Mouse (Mus musculus): ENCODE results near the gene Tbc1d22a.

Gene Tbc1d22a

GRCm38 (mm10) chr15:86444271-86444670 is 230.0 kb downstream of the Tbc1d22a start:
- DNase-seq (ENCODE audit: low read depth, low spot score), result no peak

GRCm38 (mm10) chr15:86446064-86446463 is 231.8 kb downstream of the Tbc1d22a start:
- DNase-seq (ENCODE audit: low read depth, low spot score), result no peak

GRCm38 (mm10) chr15:86447251-86447650 is 233.0 kb downstream of the Tbc1d22a start:
- DNase-seq (ENCODE audit: low read depth, low spot score), result no peak

- no peak for DNase-seq (ENCODE audit: low read depth, low spot score)
Measured at GRCm38 (mm10) chr15:86449236-86449635, 235.0 kb downstream of the Tbc1d22a start.

GRCm38 (mm10) chr15:86449794-86450193 is 235.5 kb downstream of the Tbc1d22a start:
- DNase-seq (ENCODE audit: low read depth, low spot score), result no peak

GRCm38 (mm10) chr15:86459413-86459812 is 245.2 kb downstream of the Tbc1d22a start:
- no peak for DNase-seq (ENCODE audit: low read depth, low spot score)

GRCm38 (mm10) chr15:86462636-86463035 is 248.4 kb downstream of the Tbc1d22a start:
- DNase-seq (ENCODE audit: low read depth, low spot score), result no peak

GRCm38 (mm10) chr15:86468082-86468481 is 253.8 kb downstream of the Tbc1d22a start:
- DNase-seq (ENCODE audit: low read depth, low spot score), result no peak

GRCm38 (mm10) chr15:86471136-86471535 is 256.9 kb downstream of the Tbc1d22a start:
- no peak for DNase-seq (ENCODE audit: low read depth, low spot score)

- DNase-seq (ENCODE audit: low read depth, low spot score), result no peak
Measured at GRCm38 (mm10) chr15:86473473-86473872, 259.2 kb downstream of the Tbc1d22a start.

GRCm38 (mm10) chr15:86474951-86475350 is 260.7 kb downstream of the Tbc1d22a start:
- DNase-seq (ENCODE audit: low read depth, low spot score), result peak; percentile 33

- no peak for DNase-seq (ENCODE audit: low read depth, low spot score)
Measured at GRCm38 (mm10) chr15:86476483-86476882, 262.2 kb downstream of the Tbc1d22a start.

- DNase-seq (ENCODE audit: low read depth, low spot score), result no peak
Measured at GRCm38 (mm10) chr15:86477032-86477431, 262.8 kb downstream of the Tbc1d22a start.

- DNase-seq (ENCODE audit: low read depth, low spot score), result no peak
Measured at GRCm38 (mm10) chr15:86477471-86477992, 263.3 kb downstream of the Tbc1d22a start.

- peak; percentile 61 for DNase-seq (ENCODE audit: low read depth, low spot score)
Measured at GRCm38 (mm10) chr15:86478685-86479502, 264.6 kb downstream of the Tbc1d22a start.

GRCm38 (mm10) chr15:86482362-86482761 is 268.1 kb downstream of the Tbc1d22a start:
- DNase-seq (ENCODE audit: low read depth, low spot score), result no peak

GRCm38 (mm10) chr15:86485815-86486214 is 271.6 kb downstream of the Tbc1d22a start:
- DNase-seq (ENCODE audit: low read depth, low spot score), result no peak

GRCm38 (mm10) chr15:86487359-86487758 is 273.1 kb downstream of the Tbc1d22a start:
- DNase-seq (ENCODE audit: low read depth, low spot score), result no peak

GRCm38 (mm10) chr15:86491434-86492099 is 277.3 kb downstream of the Tbc1d22a start:
- no peak for DNase-seq (ENCODE audit: low read depth, low spot score)

- DNase-seq (ENCODE audit: low read depth, low spot score), result no peak
Measured at GRCm38 (mm10) chr15:86492636-86493035, 278.4 kb downstream of the Tbc1d22a start.

- no peak for DNase-seq (ENCODE audit: low read depth, low spot score)
Measured at GRCm38 (mm10) chr15:86496209-86496608, 281.9 kb downstream of the Tbc1d22a start.

- no peak for DNase-seq (ENCODE audit: low read depth, low spot score)
Measured at GRCm38 (mm10) chr15:86496646-86497045, 282.4 kb downstream of the Tbc1d22a start.

- DNase-seq (ENCODE audit: low read depth, low spot score), result no peak
Measured at GRCm38 (mm10) chr15:86500536-86500935, 286.3 kb downstream of the Tbc1d22a start.

Data from retina, postnatal 7 days (tissue).